Mouse (Mus musculus): ENCODE measurements around the gene Trpm8. TPM values are rescaled to one million over a fixed set of nuclear protein-coding genes. Genes with fewer than 3 reads are reported as not detected.

Trpm8 gene
- polyA plus RNA-seq, 2 experiments = not detected

DNA sequence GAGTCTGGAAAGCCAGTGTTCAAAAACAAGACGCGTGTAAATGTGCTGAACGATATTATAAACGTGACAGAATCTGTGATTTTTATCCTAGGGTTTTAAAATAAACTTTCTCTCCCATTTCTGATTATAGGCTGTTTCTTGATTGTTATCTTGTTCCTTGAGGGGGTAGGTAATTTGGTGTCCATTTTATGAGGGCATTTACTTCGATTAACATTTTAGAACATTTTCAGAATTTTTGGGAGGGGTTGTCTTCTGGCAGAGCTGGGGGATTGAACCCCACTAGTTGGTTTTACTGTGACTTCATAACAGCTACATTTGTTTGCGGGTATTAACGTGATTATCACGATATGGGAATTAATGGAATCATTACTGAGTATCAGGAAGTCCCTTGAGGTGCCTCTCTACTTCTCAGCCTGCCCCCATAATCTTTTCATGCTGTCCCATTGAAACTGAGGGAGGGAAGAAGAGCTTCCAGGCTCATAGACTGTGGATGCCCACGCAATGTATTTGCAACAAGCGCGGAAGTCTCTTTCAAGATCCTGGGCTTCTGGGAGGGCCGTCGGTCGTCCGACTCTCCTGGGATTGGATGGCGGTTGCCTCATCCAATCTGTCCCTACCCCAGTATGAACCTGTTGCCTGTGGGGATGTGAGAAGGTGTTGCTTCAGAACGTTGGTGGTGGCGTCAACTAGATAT, 504 bp downstream of the Trpm8 start:
- peak overlapping the region; percentile 72 for H3K4me2 ChIP-seq (ENCODE audit: low read depth)
- ATAC-seq (ENCODE audit: insufficient read depth) = no peak
- DNase-seq (ENCODE audit: low read depth in 3 of 3, low spot score in 3 of 3) = no peak
- H3K27ac ChIP-seq = no peak overlapping the region
- H3K4me1 ChIP-seq (replicated peaks; ENCODE audit: control insufficient read depth in 2 of 2, insufficient read depth in 2 of 2, low read length in 1 of 2) = peaks cover 16 to 21% of the 10 kb centered on the region in 2 experiments
- TF ChIP-seq CTCF (IDR thresholded peaks at IDR 0.05; ENCODE audit: low read depth) = no peak
- TF ChIP-seq EP300 (IDR thresholded peaks at IDR 0.05; ENCODE audit: low read depth) = no peak
- no peaks in the 10 kb centered on the region for H3K9me3 ChIP-seq (ENCODE audit: control insufficient read depth, low read length)
- WGBS (ENCODE audit: insufficient replicate concordance) = 58% methylated on average over 18 of the region's 18 CpGs
- no peaks in the 10 kb centered on the region for H3K27me3 ChIP-seq (ENCODE audit: control insufficient read depth, insufficient read depth, low read length)
- H3K9ac ChIP-seq (replicated peaks) = peak overlapping the region; percentile 88
- peak overlapping the region; percentile 65 to 73 for H3K4me3 ChIP-seq (ENCODE audit: insufficient read depth in 1 of 2, low read depth in 2 of 2, low read length in 2 of 2)
- peaks cover 28% of the 10 kb centered on the region for H3K36me3 ChIP-seq (replicated peaks; ENCODE audit: control insufficient read depth, insufficient read depth, low read depth)

- Histone ChIP-seq H3K4me3 (ENCODE audit: insufficient read depth in 1 of 2, low read depth in 2 of 2, low read length in 2 of 2) (no peak overlapping the region), H3K27me3 (ENCODE audit: control insufficient read depth, insufficient read depth, low read length) (no peaks in the 10 kb centered on the region), H3K9me3 (ENCODE audit: control insufficient read depth, low read length) (no peaks in the 10 kb centered on the region), H3K4me1 (replicated peaks; ENCODE audit: control insufficient read depth in 2 of 2, insufficient read depth in 2 of 2, low read length in 1 of 2) (peaks cover 16 to 21% of the 10 kb centered on the region in 2 experiments), H3K4me2 (ENCODE audit: low read depth) (no peak overlapping the region), H3K27ac (no peak overlapping the region), H3K9ac (replicated peaks) (no peak overlapping the region), H3K36me3 (replicated peaks; ENCODE audit: control insufficient read depth, insufficient read depth, low read depth) (peaks cover 16% of the 10 kb centered on the region)
- no peak for ATAC-seq (ENCODE audit: insufficient read depth)
- no peak for TF ChIP-seq EP300 (IDR thresholded peaks at IDR 0.05; ENCODE audit: low read depth)
- TF ChIP-seq CTCF (IDR thresholded peaks at IDR 0.05; ENCODE audit: low read depth) = no peak
- WGBS (ENCODE audit: insufficient replicate concordance) = 40% methylated on average over 9 of the region's 9 CpGs
- DNase-seq (ENCODE audit: low read depth in 3 of 3, low spot score in 3 of 3) = peak in 2 of 3 experiments; percentile 41 to 51
Observed at GRCm38 (mm10) chr1:88279111-88280005, 1.9 kb downstream of the Trpm8 start.

GRCm38 (mm10) chr1:88280006-88280690, 2.7 kb downstream of the Trpm8 start:
- peaks cover 8% of the 10 kb centered on the region for H3K36me3 ChIP-seq (replicated peaks; ENCODE audit: control insufficient read depth, insufficient read depth, low read depth)
- ATAC-seq (ENCODE audit: insufficient read depth) (no peak), DNase-seq (ENCODE audit: low read depth in 3 of 3, low spot score in 3 of 3) (no peak)
- no peak overlapping the region for H3K4me2 ChIP-seq (ENCODE audit: low read depth)
- no peaks in the 10 kb centered on the region for H3K27me3 ChIP-seq (ENCODE audit: control insufficient read depth, insufficient read depth, low read length)
- no peaks in the 10 kb centered on the region for H3K9me3 ChIP-seq (ENCODE audit: control insufficient read depth, low read length)
- no peak overlapping the region for H3K9ac ChIP-seq (replicated peaks)
- TF ChIP-seq CTCF (IDR thresholded peaks at IDR 0.05; ENCODE audit: low read depth) (no peak), EP300 (IDR thresholded peaks at IDR 0.05; ENCODE audit: low read depth) (no peak)
- WGBS (ENCODE audit: insufficient replicate concordance) = 58% methylated on average over 15 of the region's 15 CpGs
- H3K27ac ChIP-seq = no peak overlapping the region
- H3K4me1 ChIP-seq (replicated peaks; ENCODE audit: control insufficient read depth in 2 of 2, insufficient read depth in 2 of 2, low read length in 1 of 2) = peaks cover 14 to 21% of the 10 kb centered on the region in 2 experiments
- no peak overlapping the region for H3K4me3 ChIP-seq (ENCODE audit: insufficient read depth in 1 of 2, low read depth in 2 of 2, low read length in 2 of 2)

DNA sequence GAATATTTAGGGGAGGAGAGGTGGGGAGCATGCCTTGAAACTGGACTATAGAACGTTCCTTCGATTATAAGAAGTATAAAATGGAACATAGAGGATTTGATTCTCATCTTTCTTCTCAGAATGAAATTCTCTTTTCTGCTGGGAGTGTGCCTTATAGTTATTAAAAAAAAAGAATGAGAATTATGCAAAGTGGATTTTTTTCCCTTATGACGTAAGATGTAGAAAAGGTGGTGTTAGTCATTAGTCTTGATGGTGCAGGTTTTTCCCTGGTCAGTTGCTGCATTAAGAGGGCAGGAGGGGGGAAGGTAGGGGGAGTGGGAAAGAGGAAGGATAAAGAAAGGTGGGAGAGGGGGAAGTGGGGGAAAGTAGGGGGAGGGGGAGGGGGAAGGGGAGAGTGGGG, 4.8 kb downstream of the Trpm8 start:
- Histone ChIP-seq H3K4me2 (ENCODE audit: low read depth) (no peak overlapping the region), H3K36me3 (replicated peaks; ENCODE audit: control insufficient read depth, insufficient read depth, low read depth) (no peaks in the 10 kb centered on the region), H3K27me3 (ENCODE audit: control insufficient read depth, insufficient read depth, low read length) (no peaks in the 10 kb centered on the region), H3K4me1 (replicated peaks; ENCODE audit: control insufficient read depth in 2 of 2, insufficient read depth in 2 of 2, low read length in 1 of 2) (peaks cover 3 to 5% of the 10 kb centered on the region in 2 experiments; a peak in 2 of 4 replicates), H3K9ac (replicated peaks) (no peak overlapping the region), H3K4me3 (ENCODE audit: insufficient read depth in 1 of 2, low read depth in 2 of 2, low read length in 2 of 2) (no peak overlapping the region), H3K27ac (no peak overlapping the region), H3K9me3 (ENCODE audit: control insufficient read depth, low read length) (no peaks in the 10 kb centered on the region)
- WGBS (ENCODE audit: insufficient replicate concordance) = 47% methylated on average over 3 of the region's 3 CpGs
- TF ChIP-seq EP300 (IDR thresholded peaks at IDR 0.05; ENCODE audit: low read depth) (no peak), CTCF (IDR thresholded peaks at IDR 0.05; ENCODE audit: low read depth) (no peak)
- ATAC-seq (ENCODE audit: insufficient read depth) (no peak), DNase-seq (ENCODE audit: low read depth in 3 of 3, low spot score in 3 of 3) (no peak)
